Mouse (Mus musculus) brain, embryonic 14.5 days (tissue): Measurements from ENCODE around the gene Coasy. TPM values are rescaled to one million over a fixed set of nuclear protein-coding genes. Genes with fewer than 3 reads are reported as not detected.

Experiments
- DNase-seq: peaks from one replicate; pipeline ENCODE4 v3.0.0-alpha.2; 2011; ENCODE audit warnings: low read depth
- CTCF ChIP-seq: fragments of 200-500 bp; IDR thresholded peaks from 2 replicates; pipeline ENCODE4 v1.5.1; 2012; ENCODE audit warnings: inconsistent platforms, mild to moderate bottlenecking, moderate library complexity, borderline replicate concordance; ENCODE audit not compliant: insufficient read depth, insufficient read length; ENCODE audit errors: extremely low read depth
- POLR2A ChIP-seq: fragments of 200-500 bp; IDR thresholded peaks from 2 replicates; pipeline ENCODE4 v1.6.1; 2012; ENCODE audit warnings: mild to moderate bottlenecking, inconsistent platforms, borderline replicate concordance; ENCODE audit not compliant: poor library complexity, insufficient read depth, insufficient read length, severe bottlenecking; ENCODE audit errors: extremely low read depth
- polyA plus RNA-seq: library from polyadenylated mRNA; depleted of rRNA; stranded (reverse); fragments of >200 nt; gene quantifications from 2 replicates; pipeline ENCODE4 v1.2.3, GENCODE M21; 2012

Coasy gene
- polyA plus RNA-seq, 1 experiment, result 49.1 TPM

GRCm38 (mm10) chr11:101064462-101064861 lies 17.9 kb upstream of the Coasy start:
- DNase-seq, result no peak
- TF ChIP-seq CTCF (no peak), POLR2A (no peak)

- no peak for DNase-seq
- no peak for TF ChIP-seq CTCF
- TF ChIP-seq POLR2A, result no peak
These were observed 17.4 kb upstream of the Coasy start for GRCm38 (mm10) chr11:101065002-101065401.

- peak; percentile 89 for DNase-seq
- TF ChIP-seq CTCF, result peak; percentile 97
- TF ChIP-seq POLR2A, result no peak
These were observed 15.6 kb upstream of the Coasy start for GRCm38 (mm10) chr11:101066549-101067412.

- peak; percentile 73; the same call in 1 of the 2 replicates for TF ChIP-seq POLR2A
- no peak for TF ChIP-seq CTCF
- DNase-seq, result peak; percentile 96
These were observed 12.8 kb upstream of the Coasy start, which contains the start of gene Naglu for GRCm38 (mm10) chr11:101069391-101070188. Gene Naglu (plus strand): TSS chr11:101070012.

GRCm38 (mm10) chr11:101070189-101070527 lies 12.2 kb upstream of the Coasy start:
- no peak for DNase-seq
- TF ChIP-seq POLR2A, result no peak
- no peak for TF ChIP-seq CTCF

- no peak for DNase-seq
- no peak for TF ChIP-seq POLR2A
- no peak for TF ChIP-seq CTCF
These were observed 11.4 kb upstream of the Coasy start for GRCm38 (mm10) chr11:101070987-101071386.

GRCm38 (mm10) chr11:101071810-101072428 lies 10.4 kb upstream of the Coasy start:
- no peak for DNase-seq
- TF ChIP-seq POLR2A (no peak), CTCF (no peak)

GRCm38 (mm10) chr11:101078121-101078520 lies 4.2 kb upstream of the Coasy start, which contains the start of gene Hsd17b1:
Gene Hsd17b1 (plus strand): TSS chr11:101078411.
- TF ChIP-seq POLR2A (no peak), CTCF (no peak)
- no peak for DNase-seq

- no peak for TF ChIP-seq CTCF
- no peak for TF ChIP-seq POLR2A
- DNase-seq, result no peak
These were observed 2.6 kb upstream of the Coasy start for GRCm38 (mm10) chr11:101079746-101080145.

- TF ChIP-seq POLR2A, result no peak
- TF ChIP-seq CTCF, result no peak
- DNase-seq, result no peak
These were observed 1.9 kb upstream of the Coasy start for GRCm38 (mm10) chr11:101080421-101080820.

GRCm38 (mm10) chr11:101081659-101082058 lies 706 bp upstream of the Coasy start:
- TF ChIP-seq CTCF, result no peak
- no peak for TF ChIP-seq POLR2A
- DNase-seq, result peak; percentile 27
